ENCODE assay signal across 7 mouse cellular contexts in the genomic region with DNA sequence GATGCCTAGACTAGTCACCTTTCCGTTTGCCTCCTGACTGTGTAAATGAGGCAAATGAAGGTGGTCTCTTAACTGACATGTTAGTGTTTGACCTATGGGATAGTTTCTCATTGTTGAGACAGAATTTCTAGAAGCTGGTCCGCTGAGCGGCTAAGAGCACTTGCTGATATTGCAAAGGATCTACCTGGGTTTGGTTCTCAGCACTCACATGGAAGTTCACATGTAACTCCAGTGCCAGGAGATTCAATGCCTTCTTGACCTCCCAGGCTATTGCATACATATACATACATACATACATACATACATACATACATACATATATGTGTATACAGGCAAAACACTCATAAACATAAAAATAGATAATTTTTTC. TPM values are rescaled to one million over a fixed set of nuclear protein-coding genes. Genes with fewer than 3 reads are reported as not detected.
DNase-seq lines count a peak whose midpoint lies in the region; ATAC-seq and TF ChIP-seq lines count a peak whose summit lies in the region.

No protein-coding gene starts in this region.

- H3K27ac ChIP-seq in lung, embryonic 15.5 days, result peak overlapping the region; percentile 99
- H3K27ac ChIP-seq in forebrain, embryonic 12.5 days, result peak overlapping the region; percentile 98
- peak overlapping the region; percentile 97 for H3K27ac ChIP-seq in limb, embryonic 12.5 days
- peak overlapping the region; percentile 85 for H3K27ac ChIP-seq in small intestine, adult 2 months (ENCODE audit: insufficient read depth, low read depth, low read length)

- H3K4me1 ChIP-seq in lung, embryonic 15.5 days, result peaks cover 12% of the 10 kb centered on the region
- peaks cover 15% of the 10 kb centered on the region for H3K4me1 ChIP-seq in forebrain, embryonic 12.5 days
- H3K4me1 ChIP-seq in limb, embryonic 12.5 days (replicated peaks), result peaks cover 7% of the 10 kb centered on the region; the same call in 1 of the 2 replicates
- H3K4me1 ChIP-seq in small intestine, adult 2 months (ENCODE audit: control insufficient read depth, insufficient read depth, insufficient read length, low read length), result peaks cover 2% of the 10 kb centered on the region; the same call in 1 of the 2 replicates

- H3K27me3 ChIP-seq in lung, embryonic 15.5 days, result no peaks in the 10 kb centered on the region
- no peaks in the 10 kb centered on the region for H3K27me3 ChIP-seq in forebrain, embryonic 12.5 days
- H3K27me3 ChIP-seq in limb, embryonic 12.5 days, result no peaks in the 10 kb centered on the region
- no peaks in the 10 kb centered on the region for H3K27me3 ChIP-seq in small intestine, adult 2 months (ENCODE audit: control insufficient read depth, insufficient read depth, low read length)

- no peak for TF ChIP-seq CTCF in small intestine, adult 2 months (IDR thresholded peaks at IDR 0.05; ENCODE audit: extremely low read depth, insufficient read length, insufficient replicate concordance, low read depth, low read length)

- H3K9me3 ChIP-seq in lung, embryonic 15.5 days, result no peaks in the 10 kb centered on the region
- no peaks in the 10 kb centered on the region for H3K9me3 ChIP-seq in forebrain, embryonic 12.5 days
- no peaks in the 10 kb centered on the region for H3K9me3 ChIP-seq in limb, embryonic 12.5 days

- no peak for TF ChIP-seq POLR2A in small intestine, adult 2 months (IDR thresholded peaks at IDR 0.05; ENCODE audit: low read depth, low read length)

- H3K4me3 ChIP-seq in lung, embryonic 15.5 days, result peak overlapping the region; percentile 98; the same call in 1 of the 2 replicates
- peak overlapping the region; percentile 96 for H3K4me3 ChIP-seq in forebrain, embryonic 12.5 days (replicated peaks)
- H3K4me3 ChIP-seq in limb, embryonic 12.5 days (replicated peaks), result peak overlapping the region; percentile 85
- H3K4me3 ChIP-seq in small intestine, adult 2 months (ENCODE audit: low read depth, low read length), result no peak overlapping the region

- peak overlapping the region; percentile 7 for H3K9ac ChIP-seq in lung, embryonic 15.5 days
- H3K9ac ChIP-seq in forebrain, embryonic 12.5 days, result no peak overlapping the region; the same call in 1 of the 2 replicates
- 0 out of 2 replicates have a peak overlapping the region, but pooled peaks have one; percentile 24 for H3K9ac ChIP-seq in limb, embryonic 12.5 days (replicated peaks)

- 16% methylated on average over 3 of the region's 3 CpGs for WGBS in lung, embryonic 15.5 days
- WGBS in forebrain, embryonic 12.5 days, result 21% methylated on average over 3 of the region's 3 CpGs
- WGBS in limb, embryonic 12.5 days, result 19% methylated on average over 3 of the region's 3 CpGs
- 14% methylated on average over 3 of the region's 3 CpGs for WGBS in small intestine, adult 2 months

- peak overlapping the region; percentile 84 for H3K4me2 ChIP-seq in lung, embryonic 15.5 days
- H3K4me2 ChIP-seq in forebrain, embryonic 12.5 days, result peak overlapping the region; percentile 79
- H3K4me2 ChIP-seq in limb, embryonic 12.5 days, result peak overlapping the region; percentile 81

- peaks cover 28% of the 10 kb centered on the region for H3K36me3 ChIP-seq in lung, embryonic 15.5 days
- peaks cover 32% of the 10 kb centered on the region for H3K36me3 ChIP-seq in forebrain, embryonic 12.5 days (replicated peaks)
- H3K36me3 ChIP-seq in limb, embryonic 12.5 days, result peaks cover 45% of the 10 kb centered on the region
- peaks cover 19% of the 10 kb centered on the region for H3K36me3 ChIP-seq in small intestine, adult 2 months (ENCODE audit: control insufficient read depth, insufficient read depth, low read length)

- no peak for ATAC-seq in lung, embryonic 15.5 days (ENCODE audit: borderline replicate concordance, extremely low read depth, low FRiP score, low TSS enrichment)
- ATAC-seq in forebrain, embryonic 12.5 days (ENCODE audit: low FRiP score), result no peak
- ATAC-seq in limb, embryonic 12.5 days (ENCODE audit: insufficient number of reproducible peaks, insufficient read depth, low FRiP score, low TSS enrichment, low read depth), result no peak

- DNase-seq in lung, postnatal 4 days, result no peak
- no peak for DNase-seq in layer of hippocampus, postnatal 36 days
- no peak for DNase-seq in spleen, adult 12 weeks (ENCODE audit: low spot score)

RNA-seq across cellular contexts. Expression of gene Poldip3, which starts 0.9 kb away (rescaled TPM):
- 139 and 140 TPM in 2 replicates for polyA plus RNA-seq in lung, embryonic 15.5 days (2015; fragmentation: Nextera tagmentation; extraction: Ambion mirVana)
- 173 and 177 TPM in 2 replicates for polyA plus RNA-seq in forebrain, embryonic 12.5 days (2016; fragmentation: Nextera tagmentation; extraction: Ambion mirVana)
- 173 and 176 TPM in 2 replicates for polyA plus RNA-seq in limb, embryonic 12.5 days (2016; fragmentation: Nextera tagmentation; extraction: Ambion mirVana)
- polyA plus RNA-seq in small intestine, adult 2 months (2012; rRNA removed), result 24.5 and 46.7 TPM in 2 replicates
- 10 to 100 TPM; 81.4 to 92.1 TPM for total RNA-seq in layer of hippocampus, postnatal 36 days (2021)

RNA-seq across cellular contexts. Expression of gene Cyb5r3, which starts 22.3 kb away (rescaled TPM):
- polyA plus RNA-seq in lung, embryonic 15.5 days (2015; fragmentation: Nextera tagmentation; extraction: Ambion mirVana), result 139 and 155 TPM in 2 replicates
- 125 and 140 TPM in 2 replicates for polyA plus RNA-seq in forebrain, embryonic 12.5 days (2016; fragmentation: Nextera tagmentation; extraction: Ambion mirVana)
- polyA plus RNA-seq in limb, embryonic 12.5 days (2016; fragmentation: Nextera tagmentation; extraction: Ambion mirVana), result 85.8 and 113 TPM in 2 replicates
- polyA plus RNA-seq in small intestine, adult 2 months (2012; rRNA removed), result 426 and 624 TPM in 2 replicates
- 10 to 100 TPM; 59.0 to 60.0 TPM for total RNA-seq in layer of hippocampus, postnatal 36 days (2021)

RNA-seq across cellular contexts. Expression of gene Rrp7a, which starts 27.5 kb away (rescaled TPM):
- 56.1 and 64.7 TPM in 2 replicates for polyA plus RNA-seq in lung, embryonic 15.5 days (2015; fragmentation: Nextera tagmentation; extraction: Ambion mirVana)
- 64.8 and 65.9 TPM in 2 replicates for polyA plus RNA-seq in forebrain, embryonic 12.5 days (2016; fragmentation: Nextera tagmentation; extraction: Ambion mirVana)
- 50.4 and 57.7 TPM in 2 replicates for polyA plus RNA-seq in limb, embryonic 12.5 days (2016; fragmentation: Nextera tagmentation; extraction: Ambion mirVana)
- 33.1 and 72.4 TPM in 2 replicates for polyA plus RNA-seq in small intestine, adult 2 months (2012; rRNA removed)
- 100 to 1,000 TPM; 150 to 152 TPM for total RNA-seq in layer of hippocampus, postnatal 36 days (2021)
